Mouse (Mus musculus) granulocyte monocyte progenitor cell, adult 5-6 weeks (primary cell): Measurements from ENCODE around the gene Gm21762. TPM values are rescaled to one million over a fixed set of nuclear protein-coding genes. Genes with fewer than 3 reads are reported as not detected.
"Not testable (repeated sequence)": the region's sequence is repeated elsewhere in the genome, so short reads cannot be mapped to it uniquely, and the experiment has no call there.

Experiments used
- ATAC-seq: replicated peaks from 2 replicates; pipeline ENCODE4 v1.8.0; 2016; ENCODE audit warnings: mild to moderate bottlenecking, moderate TSS enrichment, inconsistent platforms; ENCODE audit not compliant: poor library complexity, severe bottlenecking
- total RNA-seq, 2 experiments: library from RNA; stranded (forward) in 1 of 2; stranded (reverse) in 1 of 2; fragments of 200-712, 200-1000 nt in 1 of 2; fragments of >200 nt in 1 of 2; fragmentation: Nextera tagmentation in 1 of 2; gene quantifications; 2 replicates each; pipeline ENCODE4 v1.2.3; 2014 to 2017

The Gm21762 gene
- total RNA-seq (2014; fragmentation: Nextera tagmentation) (not detected in 2 replicates), total RNA-seq (2017) (not detected in 2 replicates)

DNA sequence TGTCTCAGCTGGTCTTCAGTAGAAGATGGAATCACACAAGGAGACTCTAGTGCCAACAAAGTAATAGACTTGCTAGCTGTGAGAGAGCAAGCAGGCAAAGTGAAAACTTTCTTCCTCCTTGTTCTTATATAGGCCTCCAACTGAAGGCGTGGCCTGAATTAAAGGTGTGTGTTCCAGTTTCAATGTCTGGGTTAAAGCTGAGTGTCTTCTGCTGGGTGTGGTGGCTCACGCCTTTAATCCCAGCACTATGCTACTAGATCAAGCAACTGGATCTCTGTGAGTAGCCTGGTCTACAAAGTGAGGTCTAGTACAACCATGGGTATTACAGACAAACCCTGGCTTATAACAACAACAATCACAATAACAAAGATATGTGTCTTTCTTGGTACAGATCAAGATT is at the start of gene Gm21762:
Gene Gm21762 (minus strand): TSS at position 101 of the 400 bp plus-strand sequence.
- not testable (repeated sequence) for ATAC-seq

- ATAC-seq: not testable (repeated sequence)
Measured at GRCm38 (mm10) chr13:120262870-120263269, 47.1 kb upstream of the Gm21762 start, which contains the start of gene AF067061. TSS of gene AF067061 (plus strand) at chr13:120263114.

- peak; percentile 55 for ATAC-seq
Measured at GRCm38 (mm10) chr13:120259718-120260117, 44.0 kb upstream of the Gm21762 start.

DNA sequence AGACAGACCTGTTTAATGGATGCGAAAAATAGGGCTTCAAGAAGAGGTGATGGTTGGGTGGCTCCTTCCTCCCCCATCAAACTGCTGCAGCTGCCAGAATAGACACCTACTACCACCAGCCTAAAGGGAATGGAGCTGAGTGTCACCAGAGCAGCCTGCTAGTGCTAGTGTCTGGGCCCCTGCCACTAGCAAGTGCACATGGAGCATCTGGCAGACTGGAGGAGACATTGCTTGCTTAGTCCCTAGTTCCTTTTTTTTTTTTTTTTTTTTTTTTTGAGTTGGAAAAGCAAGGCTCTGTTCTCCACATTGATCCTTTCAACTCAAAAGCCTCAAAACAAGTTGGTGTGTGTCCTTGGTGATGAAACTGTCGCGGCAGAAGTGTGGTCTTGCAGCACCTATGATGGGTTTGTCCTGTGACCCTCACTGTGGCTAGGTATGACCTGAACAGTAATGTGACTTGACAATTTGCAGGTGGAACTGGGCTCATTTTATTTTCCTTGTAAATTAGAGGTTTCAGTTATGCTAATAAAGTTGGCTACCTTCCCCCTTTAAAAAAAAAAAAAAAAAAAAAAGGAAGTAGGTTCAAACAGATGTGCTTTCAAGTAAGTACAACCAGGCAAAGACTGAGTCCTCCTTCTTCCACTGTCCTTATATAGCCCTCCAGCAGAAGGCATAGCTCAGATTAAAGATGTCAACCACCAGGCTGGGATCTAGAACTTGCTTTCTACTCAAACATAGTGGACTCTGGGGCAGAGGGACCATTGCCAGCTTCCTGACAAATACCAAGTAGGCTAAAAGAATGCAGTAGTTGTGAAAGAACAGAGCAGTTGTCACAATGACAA is 43.3 kb upstream of the Gm21762 start:
- peak; percentile 73 for ATAC-seq

GRCm38 (mm10) chr13:120251208-120251924 is 35.6 kb upstream of the Gm21762 start:
- ATAC-seq: peak; percentile 99

DNA sequence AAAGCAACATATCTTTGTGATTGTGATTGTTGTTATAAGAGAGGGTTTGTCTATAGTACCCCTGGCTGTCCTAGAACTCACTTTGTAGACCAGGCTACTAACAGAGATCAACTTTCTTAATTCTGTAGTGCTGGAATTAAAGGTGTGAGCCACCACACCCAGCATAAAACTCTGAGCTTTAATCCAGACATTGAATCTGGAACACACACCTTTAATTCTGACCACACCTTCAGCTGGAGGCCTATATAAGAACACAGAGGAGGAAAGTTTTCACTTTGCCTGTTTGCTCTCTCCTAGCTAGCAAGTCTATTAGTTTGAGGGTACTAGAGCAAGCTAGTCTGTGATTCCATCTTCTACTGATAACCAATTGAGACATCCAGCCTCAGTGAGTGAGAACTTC is 23.1 kb upstream of the Gm21762 start, which contains the start of gene Gm21731:
Gene Gm21731 (plus strand): TSS at position 301 of the 400 bp plus-strand sequence.
- ATAC-seq: not testable (repeated sequence)

DNA sequence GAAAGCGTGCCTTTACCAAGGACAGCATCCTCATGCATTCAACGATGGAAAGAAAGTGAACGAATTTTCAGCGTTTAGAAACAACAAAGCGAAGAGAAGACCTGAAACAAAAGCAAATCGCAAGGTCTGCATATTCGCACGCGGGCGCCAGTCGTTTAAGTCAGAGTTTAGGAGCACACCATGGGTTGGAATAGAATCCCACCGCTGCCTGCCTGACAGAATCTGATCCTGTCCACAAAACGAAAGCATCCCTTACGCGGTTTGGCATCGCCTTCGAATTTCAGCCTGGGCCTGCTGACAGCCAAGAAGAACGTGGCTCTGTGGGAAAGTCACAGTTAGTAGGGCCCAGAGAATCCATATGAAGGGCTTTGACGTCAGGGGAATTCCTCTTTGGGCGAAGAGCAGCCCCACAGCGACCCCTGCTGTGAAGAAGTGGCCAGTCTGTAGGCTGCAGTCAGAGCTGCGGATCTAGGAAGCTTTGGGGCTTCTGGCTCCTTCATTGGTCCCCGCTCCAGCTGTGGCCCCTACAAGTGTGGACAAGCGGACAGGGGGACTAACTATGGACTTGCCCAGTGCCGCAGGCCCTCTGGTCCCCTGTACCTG is 16.8 kb upstream of the Gm21762 start:
- peak; percentile 92 for ATAC-seq

GRCm38 (mm10) chr13:120231798-120232197 is 16.1 kb upstream of the Gm21762 start:
- peak; percentile 89 for ATAC-seq

GRCm38 (mm10) chr13:120223012-120223659 is 7.4 kb upstream of the Gm21762 start:
- peak; percentile 76 for ATAC-seq

DNA sequence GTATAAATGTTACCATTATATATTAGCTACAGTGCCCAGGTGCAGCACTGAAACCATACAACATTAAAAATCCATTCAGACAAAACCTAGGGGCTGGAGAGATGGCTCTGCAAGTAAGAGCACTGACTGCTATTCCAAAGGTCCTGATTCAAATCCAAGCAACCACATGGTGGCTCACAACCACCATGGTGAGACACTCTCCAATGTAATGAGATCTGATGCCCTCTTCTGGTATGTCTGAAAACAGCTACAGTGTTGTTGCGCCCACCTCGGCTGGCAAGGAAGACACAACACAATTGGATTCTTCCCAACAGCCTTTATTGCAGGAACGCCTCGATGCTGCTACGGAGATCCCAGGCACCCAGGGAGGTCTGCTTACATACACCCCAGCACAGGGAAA is 5.2 kb upstream of the Gm21762 start:
- ATAC-seq: peak; percentile 74

GRCm38 (mm10) chr13:120196189-120196821 is 19.4 kb downstream of the Gm21762 start:
- ATAC-seq: peak; percentile 64

DNA sequence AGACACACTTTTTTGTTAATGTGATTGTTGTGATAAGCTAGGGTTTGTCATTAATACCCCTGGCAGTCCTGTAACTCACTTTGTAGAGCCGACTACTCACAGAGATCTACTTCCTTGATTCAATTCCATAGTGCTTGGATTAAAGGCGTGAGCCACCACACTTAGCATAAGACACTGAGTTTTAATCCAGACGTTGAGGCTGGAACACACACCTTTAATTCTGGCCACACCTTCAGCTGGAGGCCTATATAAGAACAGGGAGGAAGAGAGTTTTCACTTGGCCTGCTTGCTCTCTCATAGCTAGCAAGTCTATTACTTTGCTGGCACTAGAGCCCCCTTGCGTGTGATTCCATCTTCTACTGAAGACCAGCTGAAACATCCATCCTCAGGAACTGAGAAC is 43.6 kb downstream of the Gm21762 start, which contains the start of gene Gm21818:
Gene Gm21818 (plus strand): TSS at position 301 of the 400 bp plus-strand sequence.
- ATAC-seq: not testable (repeated sequence)

- peak; percentile 91 for ATAC-seq
Measured at GRCm38 (mm10) chr13:120168301-120168700, 47.4 kb downstream of the Gm21762 start.

Other genes starting within 250 kb of the Gm21762 start
- not detected in 2 replicates for gene Gm36079, start 188.9 kb downstream of the Gm21762 start, total RNA-seq (2014; fragmentation: Nextera tagmentation)
- not detected in 2 replicates for gene Gm36079, start 188.9 kb downstream of the Gm21762 start, total RNA-seq (2017)
- 63.0 and 68.6 TPM in 2 replicates for gene Gm21188, start 163.8 kb downstream of the Gm21762 start, total RNA-seq (2014; fragmentation: Nextera tagmentation)
- gene Gm21188, start 163.8 kb downstream of the Gm21762 start, total RNA-seq (2017): 31.0 and 37.9 TPM in 2 replicates
- gene Gm20767, start 75.7 kb downstream of the Gm21762 start, total RNA-seq (2014; fragmentation: Nextera tagmentation): not detected in 2 replicates
- not detected in 2 replicates for gene Gm20767, start 75.7 kb downstream of the Gm21762 start, total RNA-seq (2017)
- gene Gm21818, start 43.5 kb downstream of the Gm21762 start, total RNA-seq (2014; fragmentation: Nextera tagmentation): not detected in 2 replicates
- not detected in 2 replicates for gene Gm21818, start 43.5 kb downstream of the Gm21762 start, total RNA-seq (2017)
- not detected in 2 replicates for gene Gm21731, start 23.2 kb upstream of the Gm21762 start, total RNA-seq (2014; fragmentation: Nextera tagmentation)
- gene Gm21731, start 23.2 kb upstream of the Gm21762 start, total RNA-seq (2017): not detected in 2 replicates
- not detected in 2 replicates for gene AF067061, start 47.2 kb upstream of the Gm21762 start, total RNA-seq (2014; fragmentation: Nextera tagmentation)
- gene AF067061, start 47.2 kb upstream of the Gm21762 start, total RNA-seq (2017): not detected in 2 replicates
- gene BC147527, start 84.4 kb upstream of the Gm21762 start, total RNA-seq (2014; fragmentation: Nextera tagmentation): 4.1 and 10.2 TPM in 2 replicates
- gene BC147527, start 84.4 kb upstream of the Gm21762 start, total RNA-seq (2017): 13.6 and 38.4 TPM in 2 replicates
- not detected in 2 replicates for gene Tcstv3, start 100.9 kb upstream of the Gm21762 start, total RNA-seq (2014; fragmentation: Nextera tagmentation)
- gene Tcstv3, start 100.9 kb upstream of the Gm21762 start, total RNA-seq (2017): not detected in 2 replicates